Mouse (Mus musculus) c-Kit-negative CD71-positive TER-119-positive erythroid progenitor cells, embryonic 14.5 days (primary cell): ENCODE data around the gene Gm8011.
"Not testable (repeated sequence)": the region's sequence is repeated elsewhere in the genome, so short reads cannot be mapped to it uniquely, and the experiment has no call there.

ENCODE experiments used
- DNase-seq: peaks from one replicate; pipeline ENCODE4 v3.0.0-alpha.2; 2013; ENCODE audit warnings: low read depth, low spot score

The Gm8011 gene

DNA sequence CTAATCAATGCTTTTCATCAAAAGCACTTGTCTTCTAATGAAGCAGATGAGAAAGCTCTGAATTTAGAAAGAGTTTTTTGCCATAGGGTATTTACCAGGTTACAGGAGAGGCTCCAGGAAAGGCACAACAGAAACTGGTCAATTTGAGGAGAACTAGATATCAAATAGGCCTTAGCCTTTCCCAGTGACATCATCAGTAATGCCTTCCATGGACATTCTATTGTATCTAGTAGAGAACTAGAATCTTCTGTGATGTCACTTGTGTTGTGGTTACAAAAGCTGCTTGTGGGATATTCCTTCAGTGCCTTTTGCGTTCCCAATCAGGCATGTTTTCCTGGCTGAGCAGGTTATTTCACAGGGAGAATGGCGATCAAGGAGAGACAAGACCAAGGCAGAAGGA lies at the start of gene Gm8011:
Gene Gm8011, plus strand, starts transcription at position 301 of the 400 bp plus-strand sequence.
- DNase-seq, result not testable (repeated sequence)

DNA sequence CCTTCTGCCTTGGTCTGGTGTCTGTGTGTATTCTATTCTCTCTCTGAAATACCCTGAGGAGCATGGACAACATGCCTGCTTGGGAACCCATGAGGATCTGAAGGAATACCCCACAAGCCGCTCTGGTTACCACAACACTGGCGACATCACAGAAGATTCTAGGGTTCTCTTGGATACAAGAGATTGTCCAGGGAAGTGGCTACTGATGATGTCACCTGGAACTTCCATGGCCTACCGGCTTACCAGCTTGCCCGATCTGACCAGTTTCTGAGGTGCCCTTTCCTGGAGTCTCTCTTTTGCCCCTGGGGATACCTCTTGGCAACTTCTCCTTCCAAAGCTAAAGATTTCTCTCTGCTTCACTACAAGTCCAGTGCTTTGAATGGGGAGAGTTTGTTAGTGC lies 24.1 kb upstream of the Gm8011 start, which contains the start of gene Gm8005:
Gene Gm8005, minus strand, starts transcription at position 101 of the 400 bp plus-strand sequence.
- DNase-seq, result not testable (repeated sequence)

- DNase-seq, result not testable (repeated sequence)
Observed at GRCm38 (mm10) chr14:42502249-42502648, 38.6 kb downstream of the Gm8011 start, which contains the start of gene Gm8020. Gm8020 (minus strand) TSS chr14:42502349.
